Mouse (Mus musculus) erythroblast, embryonic 14.5 days (primary cell): Measurements from ENCODE around the gene Noa1.

Source experiments
- GATA1 ChIP-seq: IDR thresholded peaks from 2 replicates; pipeline ENCODE4 v1.6.1; 2012; ENCODE audit warnings: low read length, inconsistent platforms, mixed read lengths
- TAL1 ChIP-seq: IDR thresholded peaks from 3 replicates; pipeline ENCODE4 v1.6.1; 2012; ENCODE audit warnings: low read length, inconsistent platforms, mixed read lengths

DNA sequence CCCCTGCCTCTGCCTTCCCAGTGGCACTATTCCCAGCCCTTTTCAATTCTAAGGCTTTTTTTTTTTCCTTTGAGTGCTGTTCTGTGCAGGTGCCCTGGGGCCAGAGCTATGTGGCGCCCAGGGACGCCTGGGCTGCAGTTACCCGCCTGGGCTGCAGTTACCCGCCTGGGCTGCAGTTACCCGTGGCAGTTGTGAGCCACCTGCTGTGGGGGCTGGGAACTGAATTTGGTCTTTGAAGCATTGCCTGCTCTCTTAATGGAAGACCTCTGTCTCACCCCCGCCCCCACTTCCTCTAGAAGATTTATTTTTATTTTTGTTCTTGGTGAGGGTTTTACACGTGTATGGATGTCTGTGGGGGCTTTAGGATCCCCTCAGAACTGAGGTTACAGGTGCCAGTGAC lies 36.7 kb downstream of the Noa1 start:
- no peak for TF ChIP-seq GATA1
- no peak for TF ChIP-seq TAL1
